Mouse (Mus musculus) ES-E14 (cell line): ENCODE results near the gene Ppp1r9a. TPM values are rescaled to one million over a fixed set of nuclear protein-coding genes. Genes with fewer than 3 reads are reported as not detected.

Experiments used
- DNase-seq: peaks from one replicate; pipeline ENCODE4 v3.0.0-alpha.2; 2013; ENCODE audit warnings: low read depth, low spot score
- H3K27ac ChIP-seq: 2 replicates; pipeline ENCODE4 v1.5.1; 2012; ENCODE audit warnings: low read depth, mild to moderate bottlenecking, low read length, moderate library complexity, mixed read lengths; ENCODE audit not compliant: poor library complexity, insufficient read depth, severe bottlenecking
- H3K36me3 ChIP-seq: 2 replicates; pipeline ENCODE4 v1.6.1; 2012; ENCODE audit warnings: mild to moderate bottlenecking, low read length, moderate library complexity, mixed read lengths; ENCODE audit not compliant: control insufficient read depth, poor library complexity, insufficient read depth, severe bottlenecking
- H3K4me1 ChIP-seq, 2 experiments: fragments of 150-350 bp in 1 of 2; sonication (generic) in 1 of 2; 2 replicates each; pipeline ENCODE4 v1.6.1; 2012; ENCODE audit warnings: low read length in 2 of 2, mild to moderate bottlenecking in 1 of 2, mixed read lengths in 1 of 2; ENCODE audit not compliant: control insufficient read depth in 2 of 2, insufficient read depth in 2 of 2, poor library complexity in 1 of 2
- H3K4me3 ChIP-seq, 2 experiments: fragments of 150-350 bp in 1 of 2; sonication (generic) in 1 of 2; 2 replicates each; pipeline ENCODE4 v1.5.1; 2012; ENCODE audit warnings: low read length in 2 of 2, low read depth in 1 of 2, mild to moderate bottlenecking in 1 of 2, mixed read lengths in 1 of 2; ENCODE audit not compliant: insufficient read depth in 1 of 2, poor library complexity in 1 of 2, severe bottlenecking in 1 of 2
- H3K9ac ChIP-seq: 2 replicates; pipeline ENCODE4 v1.6.1; 2012; ENCODE audit warnings: low read depth, mild to moderate bottlenecking, low read length, mixed read lengths; ENCODE audit not compliant: poor library complexity, insufficient read depth, severe bottlenecking
- H3K9me3 ChIP-seq: fragments of 150-350 bp; sonication (generic); 2 replicates; pipeline ENCODE4 v1.6.1; 2012; ENCODE audit warnings: low read depth, mild to moderate bottlenecking, low read length; ENCODE audit not compliant: control insufficient read depth, insufficient read depth
- CHD2 ChIP-seq: IDR thresholded peaks from 2 replicates; pipeline ENCODE4 v1.6.1; 2014; ENCODE audit warnings: mild to moderate bottlenecking, low read depth, low read length, inconsistent platforms
- HCFC1 ChIP-seq: IDR thresholded peaks from 2 replicates; pipeline ENCODE4 v1.6.1; 2012; ENCODE audit warnings: low read length, inconsistent platforms, borderline replicate concordance; ENCODE audit not compliant: insufficient read depth
- MAFK ChIP-seq: IDR thresholded peaks from 2 replicates; pipeline ENCODE4 v1.6.1; 2014; ENCODE audit warnings: mild to moderate bottlenecking, low read depth, low read length, inconsistent platforms; ENCODE audit not compliant: insufficient read depth
- ZC3H11A ChIP-seq: IDR thresholded peaks from 2 replicates; pipeline ENCODE4 v1.6.1; 2012; ENCODE audit warnings: low read depth, mild to moderate bottlenecking, inconsistent platforms, low read length, borderline replicate concordance
- ZNF384 ChIP-seq: IDR thresholded peaks from 2 replicates; pipeline ENCODE4 v1.6.1; 2012; ENCODE audit warnings: low read depth, low read length, inconsistent platforms
- in situ Hi-C, 2 experiments: fragments of 600-800 bp; cut with MboI; formaldehyde crosslinking; loops; one replicate each; pipeline ENCODE4 v1.15.1; 2025; ENCODE audit warnings: low sequenced_read_pairs in 2 of 2, inconsistent platforms in 1 of 2; ENCODE audit not compliant: unreplicated experiment in 2 of 2
- total RNA-seq: library from RNA; depleted of rRNA; stranded (reverse); fragments of 300-350 nt; gene quantifications from 2 replicates; pipeline ENCODE4 v1.2.3, GENCODE M21; 2012

Ppp1r9a gene
- total RNA-seq, 1 experiment: 22.2 TPM

DNA sequence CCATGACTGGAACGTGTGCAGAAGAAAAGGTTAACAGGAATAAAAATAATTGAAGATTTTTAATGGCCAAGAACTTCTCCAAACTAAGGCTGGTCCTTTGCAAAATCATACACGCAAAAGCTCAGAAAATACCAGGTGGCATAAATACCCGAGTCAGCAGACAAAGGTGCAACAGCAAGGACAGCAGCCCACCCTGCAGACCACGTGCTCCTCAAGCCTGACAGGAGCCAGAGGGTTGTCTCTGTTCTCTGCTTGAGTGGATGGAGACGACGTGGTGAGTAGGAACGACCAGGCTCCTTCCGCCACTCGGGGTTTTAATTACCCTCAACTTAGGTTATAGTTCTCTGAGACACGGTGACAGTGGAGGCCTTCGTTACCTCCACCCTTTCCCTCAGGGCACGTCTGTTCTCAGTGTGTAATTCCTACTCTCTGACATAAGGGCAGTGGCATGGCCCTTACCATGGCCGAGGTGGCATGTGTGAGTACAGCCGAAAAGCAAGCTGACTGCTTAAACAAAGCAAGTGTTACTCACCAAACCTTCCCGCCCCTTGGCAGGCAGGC, 91.0 kb downstream of the Ppp1r9a start:
- H3K36me3 ChIP-seq: no peaks in the 10 kb centered on the region; the same call in 1 of the 2 replicates
- no peaks in the 10 kb centered on the region for H3K9me3 ChIP-seq
- no peak for DNase-seq
- H3K27ac ChIP-seq: no peak overlapping the region
- H3K9ac ChIP-seq: no peak overlapping the region
- no peak overlapping the region for H3K4me3 ChIP-seq
- no peak for TF ChIP-seq HCFC1
- TF ChIP-seq MAFK: peak; percentile 57; the same call in 1 of the 2 replicates
- TF ChIP-seq ZC3H11A: no peak
- H3K4me1 ChIP-seq: peaks cover 3 to 7% of the 10 kb centered on the region in 2 experiments; a peak in 3 of 4 replicates
- in situ Hi-C loops: no loop called here

GRCm38 (mm10) chr6:4994161-4994919, 91.6 kb downstream of the Ppp1r9a start:
- peaks cover 3 to 7% of the 10 kb centered on the region in 2 experiments; a peak in 3 of 4 replicates for H3K4me1 ChIP-seq
- H3K4me3 ChIP-seq: no peak overlapping the region
- no peaks in the 10 kb centered on the region; the same call in 1 of the 2 replicates for H3K36me3 ChIP-seq
- no peak for DNase-seq
- in situ Hi-C loops: no loop called here
- H3K9ac ChIP-seq: no peak overlapping the region
- no peak overlapping the region for H3K27ac ChIP-seq
- no peak for TF ChIP-seq ZC3H11A
- TF ChIP-seq HCFC1: no peak
- no peak for TF ChIP-seq ZNF384
- no peak for TF ChIP-seq MAFK
- TF ChIP-seq CHD2: no peak
- H3K9me3 ChIP-seq: no peaks in the 10 kb centered on the region

- H3K9ac ChIP-seq: no peak overlapping the region
- no peak overlapping the region for H3K4me3 ChIP-seq
- no peaks in the 10 kb centered on the region; the same call in 1 of the 2 replicates for H3K36me3 ChIP-seq
- H3K4me1 ChIP-seq: peaks cover 0 to 9% of the 10 kb centered on the region in 2 experiments; a peak in 2 of 4 replicates
- in situ Hi-C loops: no loop called here
- H3K9me3 ChIP-seq: no peaks in the 10 kb centered on the region
- DNase-seq: no peak
- H3K27ac ChIP-seq: no peak overlapping the region
- TF ChIP-seq ZC3H11A: no peak
- TF ChIP-seq MAFK: no peak
- TF ChIP-seq HCFC1: no peak
- no peak for TF ChIP-seq CHD2
- no peak for TF ChIP-seq ZNF384
These were observed 94.9 kb downstream of the Ppp1r9a start for GRCm38 (mm10) chr6:4997599-4997998.

DNA sequence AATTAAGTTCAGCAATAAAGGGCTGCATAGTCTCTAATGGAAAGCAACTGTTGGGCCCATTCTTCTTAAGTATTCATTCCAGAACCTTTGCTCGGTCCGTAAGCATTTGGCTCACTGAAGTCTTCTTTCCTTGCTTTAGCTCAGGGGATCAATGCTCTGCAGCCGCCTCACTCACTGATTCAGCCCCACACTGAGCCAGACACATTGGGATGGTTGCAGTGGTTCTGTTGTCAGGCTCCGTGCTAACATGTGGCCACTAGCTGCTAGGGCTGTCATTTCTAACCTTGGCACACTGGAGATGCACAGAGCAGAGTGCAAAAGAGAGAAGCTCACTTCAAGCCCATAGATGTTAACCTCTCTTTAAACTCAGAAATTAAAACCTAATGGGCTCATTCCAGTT, 96.2 kb downstream of the Ppp1r9a start:
- peaks cover 0 to 5% of the 10 kb centered on the region in 2 experiments; a peak in 1 of 4 replicates for H3K4me1 ChIP-seq
- TF ChIP-seq ZC3H11A (no peak), CHD2 (no peak)
- DNase-seq: no peak
- in situ Hi-C loops: no loop called here
- H3K36me3 ChIP-seq: no peaks in the 10 kb centered on the region
- no peak overlapping the region for H3K4me3 ChIP-seq
- H3K9me3 ChIP-seq: no peaks in the 10 kb centered on the region
- no peak overlapping the region for H3K27ac ChIP-seq
- H3K9ac ChIP-seq: no peak overlapping the region
